Mouse (Mus musculus) layer of hippocampus, adult 18-20 months (tissue): ENCODE results near the gene Nipbl. TPM values are rescaled to one million over a fixed set of nuclear protein-coding genes. Genes with fewer than 3 reads are reported as not detected.

ENCODE experiments used
- DNase-seq, 2 experiments: peaks; one replicate each; pipeline ENCODE4 v3.0.0; 2022; ENCODE audit warnings: low spot score in 2 of 2
- total RNA-seq, 2 experiments: library from RNA; stranded (reverse); gene quantifications; 2 replicates each; pipeline ENCODE4 v1.2.3; 2021

The Nipbl gene
- total RNA-seq, 2 experiments from 2014 or later, result 32.6 to 32.9 TPM

DNA sequence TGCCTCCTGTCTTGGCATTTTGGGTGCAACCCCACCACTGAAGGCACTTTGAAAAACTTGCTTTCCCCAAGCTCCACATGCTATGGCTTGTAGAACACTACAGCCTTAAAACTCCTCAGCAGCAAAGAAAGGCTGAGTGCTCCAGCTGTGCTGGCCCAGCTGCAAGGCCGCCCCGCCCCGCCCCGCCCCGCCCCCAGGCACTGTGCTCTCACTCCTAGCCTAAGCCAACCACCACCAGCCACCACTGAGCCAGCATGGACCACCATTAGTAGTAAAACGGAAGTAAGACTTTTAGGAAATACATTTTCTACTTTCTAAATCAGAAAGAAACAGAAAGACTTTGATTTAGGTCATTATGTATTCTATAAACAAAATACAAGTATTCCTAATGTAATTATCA, 23.4 kb downstream of the Nipbl start:
- DNase-seq, result no peak

DNA sequence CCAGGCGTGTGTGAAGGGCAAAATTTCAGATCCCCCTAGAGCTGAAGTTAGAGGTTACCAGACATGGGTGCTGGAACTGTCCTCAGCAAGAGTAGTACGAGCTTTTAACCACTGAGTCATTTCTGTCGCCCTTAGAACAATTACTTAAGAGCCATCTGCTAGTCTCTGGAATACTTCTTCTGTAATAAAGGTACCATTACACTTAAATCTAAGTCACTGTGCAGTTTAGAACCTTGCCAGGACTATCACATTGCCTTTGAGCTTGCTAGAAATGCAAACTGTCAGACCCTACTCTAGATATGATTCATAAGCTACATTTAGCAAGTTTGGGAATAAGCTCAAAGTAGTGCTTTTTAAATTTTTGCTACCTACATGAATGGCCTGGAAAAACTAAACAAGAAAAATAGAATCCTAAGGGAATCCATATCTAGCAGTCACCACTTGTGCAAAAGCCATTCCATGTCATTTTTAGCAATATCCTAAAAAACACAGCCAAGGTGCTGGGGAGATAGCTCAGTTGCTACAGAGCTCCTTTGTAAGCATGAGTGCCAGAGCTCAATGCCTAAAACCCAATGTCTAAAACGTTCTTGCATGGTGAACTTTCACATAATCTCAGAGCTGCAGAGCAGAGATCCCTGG, 27.6 kb downstream of the Nipbl start:
- DNase-seq, result no peak

DNA sequence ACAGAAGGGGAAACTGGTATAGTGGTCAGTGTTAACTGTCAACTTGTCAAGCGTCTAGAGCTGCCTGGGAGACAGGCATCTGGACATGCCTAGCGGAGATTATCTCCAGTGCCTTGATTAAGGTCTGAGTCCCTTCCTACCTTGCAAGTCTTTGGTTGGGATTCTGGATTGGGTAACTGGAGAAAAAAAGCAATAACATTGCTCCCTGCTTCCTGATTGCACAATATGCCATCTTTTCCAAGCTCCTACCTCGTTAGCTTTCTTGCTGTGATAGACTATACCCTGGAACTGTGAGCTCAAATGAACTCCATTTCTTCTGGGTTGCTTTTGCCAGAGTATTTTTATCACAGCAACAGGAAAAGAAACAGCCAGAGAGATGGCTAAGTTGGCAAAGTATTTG, 30.9 kb downstream of the Nipbl start:
- DNase-seq, result no peak

DNA sequence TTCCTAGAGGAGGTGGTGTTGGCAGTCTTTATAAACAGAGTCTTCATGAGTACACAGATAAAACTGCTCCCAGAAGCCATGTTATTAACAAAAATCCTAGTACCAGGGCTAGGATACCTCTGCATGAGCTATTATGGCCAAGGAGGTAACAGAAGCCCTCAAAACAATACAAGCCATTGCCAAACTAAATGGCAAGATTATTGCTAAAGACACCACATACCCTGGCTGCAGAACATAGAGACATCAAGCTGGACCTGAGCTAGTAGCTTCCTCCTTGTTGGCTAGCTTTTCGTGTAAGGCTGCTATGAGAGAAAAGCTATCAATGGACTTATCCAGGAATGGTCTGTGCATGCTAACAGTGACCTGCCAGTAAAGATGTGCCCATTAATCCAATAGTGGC, 32.4 kb downstream of the Nipbl start:
- DNase-seq, result no peak

DNA sequence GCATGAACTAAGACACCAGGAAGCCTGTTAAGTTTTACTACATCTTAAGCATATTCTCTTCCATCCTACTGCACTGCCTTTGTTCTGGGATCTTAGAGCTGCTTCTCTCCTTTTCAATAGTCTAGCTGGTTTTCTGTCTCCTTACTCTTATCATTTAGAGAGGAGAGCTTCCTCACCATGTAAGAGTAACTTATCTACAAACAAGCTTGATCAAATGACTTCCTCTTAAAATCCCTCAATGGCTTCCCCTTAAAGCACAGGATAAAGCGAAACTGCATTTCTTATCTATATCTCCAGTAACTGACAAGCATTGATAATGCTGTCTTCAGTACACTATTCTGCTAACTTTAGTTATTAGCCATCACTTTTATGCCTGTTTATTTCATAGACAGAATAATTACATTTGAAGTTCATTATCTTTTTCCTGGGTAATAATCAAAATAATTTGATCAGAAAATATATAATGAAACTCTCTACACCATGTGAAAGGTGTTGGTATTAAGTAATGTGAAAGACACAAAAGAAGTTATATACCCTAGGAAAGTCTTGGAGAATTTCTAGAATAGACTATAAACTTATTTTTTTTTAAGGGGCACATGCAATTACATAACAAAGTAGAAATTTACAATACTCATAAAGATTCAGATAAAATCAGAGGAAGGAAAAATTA, 33.0 kb downstream of the Nipbl start:
- DNase-seq, result no peak

DNA sequence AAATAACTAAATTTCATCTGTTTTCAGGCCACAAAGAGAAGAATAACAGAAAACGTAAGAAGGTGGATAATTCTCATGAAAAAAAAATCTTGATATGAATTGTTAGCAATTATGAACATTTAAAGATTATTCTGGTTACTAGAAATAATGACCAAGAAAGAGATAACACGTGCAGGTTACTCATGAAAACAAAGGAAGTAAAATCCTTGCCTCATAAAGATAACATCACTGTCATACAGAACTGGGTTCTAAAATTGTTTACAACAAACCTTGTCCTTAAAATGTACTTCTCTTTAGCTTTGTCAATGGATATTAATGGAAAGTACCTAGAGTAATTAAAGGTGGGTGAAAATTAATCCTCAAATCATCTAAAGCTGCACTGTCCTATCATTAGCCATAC, 37.2 kb downstream of the Nipbl start:
- no peak for DNase-seq

DNA sequence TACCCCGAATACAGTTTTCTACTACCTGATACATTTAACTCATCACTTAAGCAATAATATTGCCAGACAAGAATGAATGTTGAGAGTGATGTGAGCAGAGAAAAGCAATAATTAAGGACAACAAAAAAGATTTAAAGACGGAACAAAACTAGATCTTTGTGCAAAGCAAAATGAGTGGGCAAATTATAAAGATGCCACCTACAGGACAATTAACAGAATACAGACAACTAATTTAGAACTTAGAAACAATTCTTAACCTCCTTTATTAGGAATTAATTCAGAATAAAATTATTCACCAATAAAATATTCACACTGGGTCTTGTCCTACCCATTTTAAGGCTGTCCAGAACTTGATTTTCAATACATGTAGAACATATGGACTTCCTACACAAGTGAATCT, 38.0 kb downstream of the Nipbl start:
- no peak for DNase-seq

DNA sequence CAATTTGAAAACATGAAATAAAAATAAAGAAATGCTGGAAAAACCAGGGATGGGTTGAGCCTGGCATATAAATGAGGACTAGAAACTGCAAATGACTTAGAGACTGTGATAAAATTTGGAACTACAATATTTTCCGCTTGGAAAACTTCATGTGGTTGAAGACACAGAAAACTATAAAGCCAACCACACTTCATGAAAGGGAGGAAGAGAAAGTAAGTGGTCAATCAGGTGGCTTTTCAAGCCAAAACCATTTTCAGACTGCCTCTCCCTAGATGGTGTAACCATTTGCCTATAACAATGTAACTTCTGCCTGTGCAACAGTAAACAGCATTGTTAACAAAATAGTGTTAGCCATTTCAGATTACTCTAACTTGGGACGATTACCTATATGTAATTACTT, 41.7 kb downstream of the Nipbl start:
- DNase-seq, result no peak

DNA sequence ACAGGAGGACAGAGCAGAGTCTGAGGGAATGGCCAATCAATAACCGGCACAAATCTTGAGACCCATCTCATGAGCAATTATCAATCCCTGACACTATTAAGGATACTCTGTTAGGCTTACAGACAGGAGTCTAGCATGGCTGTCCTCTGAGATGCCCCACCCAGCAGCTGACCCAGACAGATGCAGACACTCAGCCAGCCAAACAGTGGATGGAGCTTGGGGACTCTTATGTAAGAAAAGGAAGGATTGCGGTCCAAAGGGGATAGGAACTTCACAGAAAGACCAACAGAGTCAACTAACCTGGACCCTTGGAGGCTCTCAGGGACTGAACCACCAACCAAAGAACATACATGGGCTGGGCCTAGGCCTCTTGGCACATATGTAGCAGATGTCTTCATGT, 42.7 kb downstream of the Nipbl start:
- DNase-seq, result no peak

DNA sequence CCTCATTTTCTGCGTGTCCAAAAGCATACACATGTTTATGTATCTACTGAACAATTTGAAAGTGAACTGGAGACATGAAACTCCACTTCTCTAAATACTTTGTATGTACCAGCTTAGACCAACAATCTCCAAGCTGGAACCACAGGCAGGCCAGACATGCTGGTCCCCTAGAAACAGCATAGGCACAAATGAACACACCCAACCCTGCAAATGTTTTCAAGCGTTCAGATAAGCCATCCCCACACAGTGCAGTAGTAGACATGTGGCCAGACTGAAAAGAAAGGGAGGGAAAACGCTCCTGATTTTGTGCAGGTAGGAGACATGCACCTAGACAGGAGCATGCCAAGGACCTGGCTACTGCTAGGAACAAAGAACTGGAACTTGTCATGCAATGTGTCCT, 52.5 kb downstream of the Nipbl start:
- no peak for DNase-seq

DNA sequence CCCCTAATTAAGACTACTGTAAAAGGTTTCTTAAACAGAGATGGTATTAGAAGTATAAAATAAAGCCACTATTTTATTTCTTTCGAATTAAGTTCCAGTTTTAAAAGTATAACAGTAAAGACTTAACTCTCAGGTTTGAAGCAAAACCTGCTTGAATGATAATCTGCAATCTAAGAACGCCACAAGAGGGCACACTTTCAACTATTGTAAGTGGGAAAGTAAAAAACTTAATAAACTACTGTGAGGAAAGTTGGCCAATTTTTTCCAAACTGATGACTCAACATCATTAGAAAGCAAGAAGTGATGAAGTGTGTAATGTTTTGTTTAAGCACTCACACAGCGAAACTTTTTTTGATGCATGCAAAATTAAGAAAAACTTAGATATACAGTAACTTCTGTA, 62.0 kb downstream of the Nipbl start:
- peak in 1 of 2 experiments; percentile 37 for DNase-seq

DNA sequence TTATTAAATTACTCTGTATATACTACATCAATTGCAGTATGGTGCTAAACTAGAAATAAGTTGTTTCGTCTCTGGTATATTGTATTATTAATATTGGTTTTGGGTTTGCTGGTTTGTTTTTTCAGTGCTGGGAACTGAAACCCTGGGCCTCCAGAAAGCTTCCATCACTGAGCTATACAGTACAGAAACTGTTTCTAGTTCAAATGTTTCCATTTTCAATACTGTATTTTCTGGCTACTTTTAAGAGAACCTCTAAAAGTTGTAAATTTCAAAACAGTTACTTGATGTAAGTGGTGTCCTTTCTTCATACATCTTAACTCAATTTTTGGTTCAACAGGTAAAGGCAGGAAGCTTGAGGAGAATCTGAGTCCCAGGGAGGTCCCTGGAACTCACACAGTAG, 68.6 kb downstream of the Nipbl start:
- DNase-seq, result no peak

DNA sequence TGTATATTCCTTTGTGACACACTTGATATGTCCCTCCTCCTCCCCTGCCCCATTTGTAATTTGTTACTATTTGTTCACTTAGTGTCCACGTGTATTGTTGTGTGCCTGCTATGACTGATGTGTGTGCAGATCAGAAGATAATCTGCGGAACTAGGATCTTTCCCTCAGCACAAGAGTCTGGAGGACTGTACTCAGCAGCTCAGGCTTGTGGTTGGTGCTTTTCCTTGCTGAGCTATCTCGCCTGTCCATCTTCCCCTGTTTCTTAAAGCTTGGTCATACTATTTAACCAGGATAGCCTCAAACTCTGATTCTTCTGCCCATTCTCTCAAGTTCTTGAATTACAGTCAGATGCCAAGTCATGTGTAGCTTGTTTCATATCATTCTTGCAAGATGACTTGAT, 69.5 kb downstream of the Nipbl start:
- DNase-seq, result no peak

DNA sequence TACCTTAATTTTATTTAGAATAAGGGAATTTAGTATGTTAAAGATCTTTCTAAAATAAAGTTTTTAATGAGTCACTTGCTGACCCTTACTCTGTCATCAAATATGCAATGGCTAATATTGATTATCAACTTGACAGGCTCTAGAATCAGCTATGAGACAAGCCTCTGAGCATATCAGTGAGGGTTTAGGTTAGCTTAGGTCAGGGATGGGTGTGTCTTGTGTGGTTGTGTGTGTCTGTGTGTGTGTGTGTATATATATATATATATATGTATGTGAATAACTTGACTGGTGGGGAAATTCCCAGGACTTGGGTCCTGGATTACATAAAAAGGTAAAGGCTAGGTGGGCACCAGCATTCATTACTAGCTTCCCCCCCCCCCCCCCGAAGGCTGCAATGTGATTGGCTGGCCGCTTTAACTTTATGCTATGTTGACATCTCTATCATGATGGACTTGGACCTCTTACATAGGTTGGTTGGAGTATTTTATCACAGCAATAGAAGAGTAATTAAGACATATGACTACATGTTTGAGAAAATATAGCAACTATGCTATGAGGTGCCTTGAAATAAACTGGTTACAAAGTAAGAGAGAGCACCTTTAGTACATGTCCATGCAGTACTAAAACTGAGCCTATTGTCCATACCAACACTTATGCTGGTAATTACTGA, 97.0 kb downstream of the Nipbl start:
- no peak for DNase-seq

DNA sequence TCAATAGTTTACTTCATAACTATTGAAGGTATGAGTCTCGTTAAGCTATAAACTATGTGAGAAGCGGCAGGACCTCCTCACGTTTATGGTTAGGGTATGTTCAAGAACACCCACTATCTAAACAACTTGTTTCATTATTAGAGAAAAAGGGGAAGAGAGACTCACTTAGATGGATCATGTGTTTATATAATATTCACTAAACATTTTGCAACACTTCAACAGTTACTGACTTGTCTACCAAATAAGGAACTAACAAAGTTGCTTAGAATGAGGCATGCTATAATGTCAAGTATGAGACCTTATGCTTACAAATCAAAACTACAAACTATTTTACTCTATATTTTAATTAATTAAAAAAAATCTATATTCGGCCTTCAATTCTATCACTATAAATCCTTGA, 103.7 kb downstream of the Nipbl start:
- no peak for DNase-seq

DNA sequence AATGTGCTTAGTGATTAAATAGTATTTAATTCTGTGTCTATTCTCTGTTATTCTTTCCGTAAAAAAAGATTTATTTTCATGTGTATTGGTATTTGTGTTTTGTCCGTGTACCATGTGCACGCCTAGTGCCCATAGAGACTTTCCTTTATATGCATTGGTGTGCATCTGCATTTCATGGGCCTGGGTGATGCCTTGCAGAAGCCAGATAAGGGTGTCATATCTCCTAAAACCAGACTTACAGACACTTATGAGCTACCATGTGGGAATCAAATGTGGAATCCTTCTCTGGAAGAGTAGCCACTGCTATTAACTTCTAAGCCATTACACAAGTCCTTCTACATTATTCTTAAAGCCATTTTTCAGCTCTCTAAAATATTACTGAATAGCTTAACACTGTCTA, 112.7 kb downstream of the Nipbl start:
- DNase-seq, result no peak

DNA sequence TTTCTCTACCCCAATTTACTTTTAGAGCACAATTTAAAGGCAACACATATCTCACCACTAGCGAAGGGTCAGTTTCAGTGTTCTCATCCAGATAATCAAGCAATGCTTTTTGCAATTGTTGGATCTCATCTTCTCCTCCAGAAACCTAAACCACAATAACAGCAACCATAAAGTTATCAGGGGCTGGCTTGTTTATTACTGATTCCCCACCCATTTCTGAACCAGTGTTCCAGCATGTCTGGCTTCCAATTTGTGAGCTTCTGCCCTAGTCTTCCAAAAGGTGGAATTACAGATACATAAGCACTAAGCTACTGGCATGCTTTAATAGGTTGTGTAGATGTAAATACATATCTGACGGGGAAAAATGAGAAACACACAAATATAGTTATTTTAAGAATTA, 118.6 kb downstream of the Nipbl start:
- DNase-seq, result no peak

DNA sequence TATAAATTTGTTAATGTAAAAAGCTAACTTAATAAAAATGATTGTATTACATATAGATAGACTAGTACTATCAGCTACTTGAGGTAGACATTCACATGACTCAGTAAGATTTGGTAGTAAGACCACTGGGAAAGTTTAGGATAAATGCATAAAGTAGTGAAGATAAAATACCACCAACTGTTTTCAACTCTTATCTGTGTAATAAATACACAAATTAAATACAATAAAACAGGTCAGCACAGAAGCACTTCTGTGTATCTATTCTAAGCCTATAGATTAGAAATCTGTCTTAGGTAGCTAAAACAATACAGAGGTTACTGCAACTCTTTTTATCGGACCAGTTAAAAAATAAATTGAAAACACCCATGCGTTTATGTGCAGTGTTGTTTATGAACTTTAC, 119.4 kb downstream of the Nipbl start:
- no peak for DNase-seq

DNA sequence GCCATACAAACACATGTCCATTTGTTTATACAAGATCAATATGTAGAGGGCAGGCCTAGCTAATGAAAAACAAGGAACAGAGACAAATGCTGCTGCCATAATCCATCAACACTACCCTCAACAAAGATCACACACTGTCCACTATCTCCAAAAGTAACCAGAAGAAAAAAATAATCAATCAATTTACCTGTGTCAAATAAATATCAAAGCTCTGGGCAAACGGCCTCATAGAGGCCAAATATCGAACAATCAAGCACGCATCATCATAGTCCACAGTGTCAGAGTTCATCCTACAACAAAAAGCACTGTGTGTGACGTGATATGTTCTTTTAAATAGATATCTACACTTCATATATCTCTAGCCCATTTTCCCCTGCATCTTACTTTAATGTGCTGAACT, 120.2 kb downstream of the Nipbl start:
- no peak for DNase-seq

DNA sequence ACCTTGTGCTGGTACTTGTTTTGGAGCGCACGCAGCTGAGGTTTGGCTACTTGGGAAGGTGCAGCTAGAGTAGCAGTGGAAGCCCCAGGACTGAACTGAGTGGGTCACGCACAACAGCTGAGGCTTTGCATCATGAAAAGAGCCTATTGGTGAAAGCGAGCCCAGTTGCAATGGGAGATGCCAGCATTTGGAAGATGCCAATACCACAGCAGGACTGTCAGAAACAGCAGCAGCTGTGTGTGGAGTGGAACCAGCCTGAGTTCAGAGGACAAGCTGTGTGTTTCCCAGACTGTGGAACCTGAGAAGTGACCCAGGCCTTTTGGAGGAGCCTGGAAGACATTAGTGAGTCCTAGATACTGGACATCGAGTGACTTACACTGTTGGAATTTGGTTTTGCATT, 122.8 kb downstream of the Nipbl start:
- DNase-seq, result peak in 1 of 2 experiments; percentile 8

DNA sequence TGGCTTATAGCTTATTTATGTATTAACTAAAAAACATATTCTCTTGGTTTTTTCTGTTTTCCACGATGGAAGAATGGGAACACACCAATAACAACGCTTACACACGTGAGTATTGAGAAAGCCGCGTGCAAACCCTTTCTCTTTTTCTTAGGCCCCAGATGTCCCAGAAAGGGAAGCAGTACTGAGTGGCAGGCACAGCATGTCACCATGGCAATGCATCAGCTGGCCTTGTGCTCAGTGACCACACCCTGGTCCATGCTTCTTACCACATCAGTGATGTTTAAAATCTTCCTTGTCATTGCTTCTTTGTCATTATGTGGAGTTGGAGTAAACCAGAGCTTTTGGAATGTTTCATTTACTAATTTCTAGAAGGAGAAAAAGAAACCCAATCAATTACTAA, 125.1 kb downstream of the Nipbl start:
- DNase-seq, result no peak

DNA sequence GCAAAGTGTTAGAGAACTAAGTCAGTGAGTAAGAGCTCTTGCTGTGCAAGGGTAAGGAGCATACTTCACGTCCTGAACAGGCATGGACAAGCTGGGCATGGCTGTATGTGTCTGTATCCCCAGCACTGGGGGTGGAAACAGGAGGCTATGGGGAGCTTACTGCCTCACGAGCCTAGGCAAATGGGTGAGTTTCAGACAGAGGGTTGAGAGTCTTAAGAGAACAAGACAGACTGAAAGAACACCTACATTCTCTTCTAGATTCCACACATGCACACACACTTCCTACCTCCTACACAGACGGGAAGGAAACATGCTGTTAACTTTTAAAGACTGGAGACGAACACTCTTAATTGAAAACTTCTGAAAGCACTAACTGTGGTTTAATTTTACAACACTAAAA, 126.9 kb downstream of the Nipbl start:
- peak in 1 of 2 experiments; percentile 32 for DNase-seq

DNA sequence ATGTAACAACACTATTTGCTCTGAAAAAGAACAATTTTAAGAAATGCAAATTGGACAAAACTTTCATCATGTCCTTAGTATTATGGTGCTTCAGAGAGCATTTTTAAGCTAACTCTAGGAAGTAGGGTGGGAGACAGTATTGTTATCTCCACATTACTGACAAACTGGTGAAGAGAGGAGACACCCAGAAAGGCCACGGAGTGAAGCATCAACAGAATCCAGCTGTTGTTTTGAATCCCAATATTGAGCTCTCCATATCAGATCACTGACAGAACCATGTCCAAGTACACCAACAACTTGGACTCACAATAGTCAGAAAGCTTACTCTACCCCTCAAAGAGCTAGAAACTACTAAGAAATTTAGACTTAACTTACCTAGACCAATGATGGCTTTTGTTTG, 138.8 kb downstream of the Nipbl start:
- no peak for DNase-seq
